Mouse (Mus musculus): Measurements from ENCODE around the gene Gm28551.
"Not testable (repeated sequence)": the region's sequence is repeated elsewhere in the genome, so short reads cannot be mapped to it uniquely, and the experiment has no call there.

Gene Gm28551

GRCm38 (mm10) chr1:53352327-53353261 is at the start of gene Gm28551, which contains the start of the genes Asdurf and Asnsd1:
Gene Gm28551, minus strand, starts transcription at chr1:53352667.
Gene Asdurf, minus strand, starts transcription at chr1:53352619.
Gene Asnsd1, minus strand, starts transcription at chr1:53352752.
- DNase-seq (ENCODE audit: low read depth, low spot score): peak; percentile 98

GRCm38 (mm10) chr1:53393936-53394760 is 41.7 kb upstream of the Gm28551 start:
- DNase-seq (ENCODE audit: low read depth, low spot score): peak; percentile 88

DNA sequence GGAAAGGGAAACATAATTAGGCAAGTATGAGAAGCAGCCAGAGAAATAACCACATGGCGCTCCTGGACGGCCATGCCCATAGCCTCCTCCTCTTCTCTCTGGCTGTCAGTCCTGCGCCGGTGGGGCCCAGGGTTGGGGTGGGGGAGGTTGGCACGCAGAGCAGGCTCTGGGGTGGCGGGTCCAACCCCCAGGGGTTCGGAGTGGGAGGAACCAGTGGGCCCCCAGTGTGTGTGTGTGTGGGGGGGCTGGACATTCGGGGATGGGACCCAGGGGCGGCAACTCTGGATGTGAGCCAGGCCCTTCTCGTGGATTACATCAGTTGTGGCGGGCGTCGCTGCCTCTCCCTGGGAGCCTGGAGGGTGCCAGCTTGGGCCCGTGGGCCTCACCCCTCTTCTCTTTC is 36.3 kb upstream of the Gm28551 start:
- no peak for DNase-seq (ENCODE audit: low read depth, low spot score)

DNA sequence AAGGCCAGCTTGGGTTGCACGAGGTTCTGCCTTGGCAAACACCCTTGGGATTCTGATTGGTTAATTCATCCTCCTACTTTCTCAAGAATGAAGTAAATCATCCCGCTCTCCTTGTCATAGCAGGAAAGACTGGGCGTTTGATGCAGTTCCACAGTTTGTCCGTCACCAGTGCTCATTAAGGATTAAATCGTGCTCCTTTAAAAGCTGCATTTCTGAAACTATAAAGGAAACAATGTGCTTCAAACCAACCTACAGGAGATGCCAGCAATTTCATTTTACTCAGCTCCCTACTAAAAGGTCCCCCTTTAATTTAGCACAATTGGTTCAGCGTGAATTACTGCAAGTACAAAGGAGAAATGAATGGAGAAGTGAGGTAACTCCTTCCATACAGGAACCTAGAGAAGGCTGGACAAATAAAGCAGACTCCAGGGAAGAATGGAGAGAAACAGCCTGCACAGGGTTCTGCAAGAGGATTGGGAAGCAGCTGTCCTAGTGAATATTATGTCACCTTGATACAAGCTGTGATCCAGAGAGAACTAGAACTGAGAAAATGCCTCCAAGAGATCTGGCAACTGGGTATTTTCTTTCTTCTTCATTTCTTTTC is 31.7 kb upstream of the Gm28551 start:
- DNase-seq (ENCODE audit: low read depth, low spot score): no peak

DNA sequence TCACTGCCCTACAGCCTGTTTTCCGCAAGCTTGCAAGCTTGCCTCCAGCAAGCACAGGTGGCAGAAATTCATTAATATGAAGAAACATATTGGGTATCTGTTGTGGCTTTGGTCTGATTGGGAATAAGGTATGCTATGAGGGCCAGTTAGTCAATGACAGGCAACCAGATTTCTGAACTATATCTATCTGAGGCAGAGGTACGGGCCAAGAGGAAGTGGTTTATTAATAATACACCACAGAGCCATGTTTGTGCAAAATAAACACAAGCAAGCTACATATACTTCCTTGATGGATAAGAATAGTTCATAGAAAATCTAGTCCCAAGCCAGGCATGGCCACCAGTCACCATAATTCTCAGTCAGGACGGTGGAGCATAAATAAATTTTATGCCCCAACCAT is 25.3 kb upstream of the Gm28551 start:
- DNase-seq (ENCODE audit: low read depth, low spot score): no peak

DNA sequence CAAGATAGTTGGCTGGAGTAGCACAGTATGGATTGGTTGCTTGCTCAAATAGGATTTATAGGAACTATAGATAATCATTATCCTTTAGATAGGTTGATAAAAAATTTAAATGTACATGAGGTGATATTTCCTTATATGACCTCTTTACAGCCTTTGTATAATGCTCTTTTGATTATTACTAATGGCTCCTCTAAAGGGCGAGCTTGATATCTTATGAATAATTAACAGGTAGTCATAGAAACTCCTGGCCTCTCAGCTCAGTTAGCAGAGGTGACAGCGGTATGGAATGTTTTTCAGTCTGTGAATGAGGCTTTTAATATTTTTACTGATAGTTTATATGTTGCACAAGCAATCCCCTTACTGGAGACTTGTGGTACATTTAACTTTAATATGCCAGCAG is 23.5 kb upstream of the Gm28551 start:
- DNase-seq (ENCODE audit: low read depth, low spot score): not testable (repeated sequence)

GRCm38 (mm10) chr1:53358988-53359387 is 6.5 kb upstream of the Gm28551 start:
- no peak for DNase-seq (ENCODE audit: low read depth, low spot score)

DNA sequence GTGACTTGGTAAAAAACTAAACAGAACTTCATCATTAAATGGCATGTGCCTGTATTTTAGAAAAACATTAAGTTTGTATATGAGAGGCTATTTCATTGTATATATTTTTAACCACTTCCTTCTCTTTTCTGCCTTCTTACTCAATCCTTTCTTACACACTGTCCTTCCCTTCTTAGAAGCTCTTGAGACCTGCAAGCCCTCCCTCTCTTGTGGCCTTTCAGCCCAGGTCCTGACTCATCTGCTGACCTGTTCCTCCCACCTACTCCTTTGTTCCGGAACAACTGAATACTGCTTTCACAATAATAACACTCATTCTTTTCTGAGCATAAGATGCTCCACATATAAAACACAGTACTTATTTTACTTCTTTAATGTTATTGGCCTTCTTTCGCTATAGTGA is 11.4 kb downstream of the Gm28551 start:
- DNase-seq (ENCODE audit: low read depth, low spot score): no peak

DNA sequence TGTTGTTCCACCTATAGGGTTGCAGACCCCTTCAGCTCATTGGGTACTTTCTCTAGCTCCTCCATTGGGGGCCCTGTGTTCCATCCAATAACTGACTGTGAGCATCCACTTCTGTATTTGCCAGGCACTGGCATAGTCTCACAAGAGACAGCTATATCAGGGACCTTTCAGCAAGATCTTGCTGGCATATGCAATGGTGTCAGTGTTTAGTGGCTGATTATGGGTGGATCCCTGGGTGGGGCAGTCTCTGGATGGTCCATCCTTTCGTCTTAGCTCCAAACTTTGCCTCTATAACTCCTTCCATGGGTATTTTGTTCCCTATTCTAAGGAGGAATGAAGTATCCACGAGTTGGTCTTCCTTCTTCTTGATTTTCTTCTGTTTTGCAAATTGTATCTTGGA is 15.1 kb downstream of the Gm28551 start:
- not testable (repeated sequence) for DNase-seq (ENCODE audit: low read depth, low spot score)

DNA sequence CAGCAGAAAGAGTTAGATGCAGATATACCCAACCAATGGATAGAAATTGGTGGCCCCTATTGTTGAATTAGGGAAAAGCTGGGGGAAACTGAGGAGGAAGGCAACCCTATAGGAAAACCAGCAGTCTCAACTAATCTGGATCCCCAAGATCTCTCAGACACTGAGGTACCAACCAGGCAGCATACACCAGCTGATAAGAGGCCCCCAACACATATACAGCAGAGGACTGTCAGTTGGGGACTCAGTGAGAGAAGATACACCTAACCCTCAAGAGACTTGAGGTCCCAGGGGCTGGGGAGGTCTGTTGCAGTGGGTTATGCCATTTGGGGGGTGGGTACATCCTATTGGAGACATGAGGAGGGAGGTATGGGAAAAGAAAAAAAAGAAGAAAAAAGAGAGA is 17.0 kb downstream of the Gm28551 start:
- no peak for DNase-seq (ENCODE audit: low read depth, low spot score)

GRCm38 (mm10) chr1:53333527-53333926 is 18.9 kb downstream of the Gm28551 start:
- DNase-seq (ENCODE audit: low read depth, low spot score): not testable (repeated sequence)

DNA sequence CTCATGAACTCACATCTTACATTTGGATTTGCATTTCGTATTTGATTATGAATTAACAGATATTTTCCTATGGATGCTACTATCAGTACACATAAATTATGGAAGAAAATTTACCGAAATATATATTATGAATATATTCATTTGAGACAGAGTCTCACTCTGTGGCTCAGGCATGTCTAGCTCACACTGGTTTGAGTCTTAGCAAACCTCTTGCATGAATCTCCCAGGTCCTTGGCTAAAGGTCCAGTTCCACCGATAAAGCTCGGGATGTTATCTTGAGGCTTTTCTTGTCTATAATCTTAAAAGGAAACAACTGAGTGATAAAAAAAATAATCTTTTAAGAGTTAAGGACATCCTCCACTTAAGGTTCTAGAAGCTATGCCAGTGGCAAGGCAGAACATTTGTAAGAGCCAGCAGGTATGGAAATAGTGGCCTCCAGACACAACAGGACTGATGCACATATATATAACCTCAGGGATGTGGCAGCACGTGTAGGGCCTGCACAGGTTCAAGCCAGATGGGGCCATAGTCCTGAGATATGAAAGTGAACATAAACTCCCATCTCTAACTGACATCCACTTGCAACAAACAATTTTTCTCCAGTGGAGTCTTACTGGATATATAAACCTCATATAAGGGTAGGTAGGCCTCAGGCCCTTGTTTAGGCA is 27.5 kb downstream of the Gm28551 start:
- DNase-seq (ENCODE audit: low read depth, low spot score): no peak

- DNase-seq (ENCODE audit: low read depth, low spot score): no peak
Measured at GRCm38 (mm10) chr1:53324277-53324676, 28.2 kb downstream of the Gm28551 start.

DNA sequence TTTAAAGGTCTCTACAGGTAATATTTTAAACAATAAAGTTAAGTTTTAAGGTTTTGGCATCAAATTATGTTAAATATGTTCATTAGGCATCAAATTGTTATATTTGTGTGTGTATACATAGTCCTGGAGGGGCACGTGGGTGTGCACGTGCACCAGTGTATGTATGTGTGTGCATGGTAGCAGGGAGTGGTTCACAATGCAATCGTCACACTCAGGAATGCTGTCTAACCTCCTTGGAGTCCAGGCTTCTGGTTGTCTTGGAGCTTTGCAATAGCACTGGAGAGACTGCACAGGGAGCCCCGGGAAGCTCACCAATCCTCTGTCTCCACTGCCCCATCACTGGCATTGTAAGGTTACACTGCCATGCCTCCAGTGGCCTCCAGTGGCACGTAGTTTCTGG is 29.2 kb downstream of the Gm28551 start:
- DNase-seq (ENCODE audit: low read depth, low spot score): peak; percentile 7

DNA sequence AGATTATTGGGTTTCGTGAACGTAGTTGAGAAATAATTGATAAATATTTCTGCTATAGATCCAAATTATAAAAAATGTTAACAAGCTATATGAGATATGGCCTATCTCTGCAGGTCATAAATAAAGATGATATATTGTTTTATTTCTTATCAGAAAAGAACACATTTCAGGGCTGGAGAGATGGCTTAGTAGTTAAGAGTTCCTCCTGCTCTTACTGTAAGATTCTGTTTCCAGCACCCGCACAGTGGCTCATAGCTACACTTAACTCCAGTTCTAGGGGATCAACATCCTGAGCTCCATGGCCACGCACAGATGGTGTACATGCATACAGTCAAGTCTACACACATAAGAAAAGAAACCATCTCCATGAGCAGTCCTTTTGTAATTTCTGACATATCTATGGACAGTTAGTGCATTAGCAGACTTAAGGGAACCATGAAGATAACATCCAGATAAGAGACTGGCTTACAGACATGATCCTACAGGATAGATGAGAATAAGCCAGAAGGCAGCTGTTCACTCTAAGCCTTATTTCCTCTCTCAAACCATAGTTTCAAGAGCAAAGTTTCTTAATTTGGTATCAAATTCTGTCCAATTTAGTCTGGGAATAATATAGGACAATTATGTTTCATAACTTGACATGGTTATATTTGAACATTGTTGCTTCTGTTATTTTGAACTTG is 30.7 kb downstream of the Gm28551 start:
- no peak for DNase-seq (ENCODE audit: low read depth, low spot score)

DNA sequence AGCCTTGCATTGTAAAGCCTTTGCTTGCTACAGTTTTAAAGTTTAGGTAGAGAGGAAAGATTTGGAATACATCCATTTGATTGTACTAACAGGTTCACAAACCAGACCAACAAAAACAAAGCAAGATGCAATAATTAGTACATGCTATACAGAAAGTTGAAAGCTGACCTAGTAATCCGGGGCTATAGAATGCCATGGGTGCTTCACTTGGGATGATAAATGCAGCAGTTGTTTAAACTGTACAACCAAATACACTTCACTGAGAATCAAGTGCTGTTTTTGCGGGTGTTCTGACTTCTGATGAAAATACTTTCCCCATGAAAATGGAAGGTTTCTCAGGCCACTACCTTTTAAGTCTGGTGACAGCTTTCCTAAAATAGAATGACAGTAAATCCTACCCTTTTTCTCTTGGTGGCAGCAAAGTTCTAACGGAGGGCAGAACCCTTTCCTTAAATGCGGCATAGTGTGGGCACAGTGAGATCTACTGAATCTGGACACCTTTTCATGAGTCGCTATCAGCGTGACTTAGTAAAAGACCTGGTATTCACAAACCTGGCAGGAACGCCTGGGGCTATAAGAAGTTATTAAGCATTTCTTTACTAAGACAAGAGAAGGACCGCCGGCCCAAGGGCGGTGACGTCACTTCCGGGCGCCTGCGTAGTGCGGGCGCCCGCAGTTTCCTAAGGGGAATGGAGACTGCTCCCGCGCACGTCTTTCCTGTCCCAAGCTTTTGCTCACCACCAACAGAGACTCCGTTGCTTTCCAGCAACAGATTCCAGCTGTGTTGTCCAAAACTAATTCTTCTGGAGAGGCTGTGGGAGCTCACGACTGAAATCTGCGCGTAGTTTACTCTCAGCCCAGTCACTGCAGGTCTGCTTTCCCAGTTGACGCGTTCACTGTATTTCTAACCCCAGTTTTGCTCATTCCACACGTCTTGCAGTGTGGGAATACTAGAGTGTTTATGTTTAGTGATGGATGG is 39.2 kb downstream of the Gm28551 start, which contains the start of gene Osgepl1:
Osgepl1 (plus strand) TSS at position 636 of the 979 bp plus-strand sequence.
- DNase-seq (ENCODE audit: low read depth, low spot score): peak; percentile 83

DNA sequence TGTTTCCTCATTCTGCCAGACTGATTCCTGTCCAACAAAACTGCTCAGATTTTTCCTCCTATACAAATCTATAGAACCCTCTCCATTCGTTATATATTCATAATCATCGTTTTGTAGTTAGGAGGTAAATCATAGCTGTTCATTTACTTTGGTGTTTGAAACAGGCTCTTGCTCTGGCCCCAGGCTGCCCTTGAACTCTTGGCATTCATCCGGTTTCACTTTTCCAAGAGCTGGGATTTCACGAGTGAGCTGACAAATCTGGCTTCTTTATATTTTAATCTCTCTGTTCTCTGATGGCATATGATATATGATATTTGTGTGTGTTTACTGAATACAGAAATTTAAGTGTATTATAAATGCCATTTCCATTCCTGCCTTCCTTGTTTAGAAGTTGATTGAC is 52.0 kb downstream of the Gm28551 start:
- DNase-seq (ENCODE audit: low read depth, low spot score): no peak

- peak; percentile 96 for DNase-seq (ENCODE audit: low read depth, low spot score)
Measured at GRCm38 (mm10) chr1:53296581-53297383, 55.7 kb downstream of the Gm28551 start, which contains the start of the genes Pms1, Ormdl1 and Gm28778. Gene Pms1, minus strand, starts transcription at chr1:53297018. Gene Ormdl1, plus strand, starts transcription at chr1:53297095. Gene Gm28778, plus strand, starts transcription at chr1:53297111.
